Mouse (Mus musculus) frontal cortex, postnatal 10 days (tissue): ENCODE data around the gene Pold1.

Source experiments
- DNase-seq, 2 experiments: peaks; one replicate each; pipeline ENCODE4 v3.0.0; 2022; ENCODE audit warnings: low spot score in 2 of 2, mixed read lengths in 1 of 2

Pold1 gene

GRCm38 (mm10) chr7:44548497-44549087 lies at the start of gene Pold1:
Pold1 (minus strand) TSS chr7:44548849.
- peak; percentile 99 for DNase-seq

- DNase-seq: no peak
Observed at GRCm38 (mm10) chr7:44598336-44598735, 49.7 kb upstream of the Pold1 start.

- no peak for DNase-seq
Observed at GRCm38 (mm10) chr7:44597666-44598065, 49.0 kb upstream of the Pold1 start.

GRCm38 (mm10) chr7:44596996-44597538 lies 48.4 kb upstream of the Pold1 start:
- DNase-seq: no peak

- no peak for DNase-seq
Observed at GRCm38 (mm10) chr7:44596051-44596450, 47.4 kb upstream of the Pold1 start.

- DNase-seq: no peak
Observed at GRCm38 (mm10) chr7:44595131-44595561, 46.5 kb upstream of the Pold1 start.

GRCm38 (mm10) chr7:44594291-44594690 lies 45.6 kb upstream of the Pold1 start:
- no peak for DNase-seq

GRCm38 (mm10) chr7:44593775-44594174 lies 45.1 kb upstream of the Pold1 start:
- DNase-seq: peak; percentile 83 to 89

- no peak for DNase-seq
Observed at GRCm38 (mm10) chr7:44593051-44593450, 44.4 kb upstream of the Pold1 start.

GRCm38 (mm10) chr7:44591348-44592116 lies 42.9 kb upstream of the Pold1 start:
- DNase-seq: peak in 1 of 2 experiments; percentile 48

- DNase-seq: peak; percentile 93 to 95
Observed at GRCm38 (mm10) chr7:44590402-44591347, 42.0 kb upstream of the Pold1 start, which contains the start of gene Kcnc3. Kcnc3 (plus strand) TSS chr7:44590664.

- DNase-seq: no peak
Observed at GRCm38 (mm10) chr7:44589946-44590345, 41.3 kb upstream of the Pold1 start.

GRCm38 (mm10) chr7:44589149-44589548 lies 40.5 kb upstream of the Pold1 start:
- peak in 1 of 2 experiments; percentile 73 for DNase-seq

GRCm38 (mm10) chr7:44588338-44588737 lies 39.7 kb upstream of the Pold1 start:
- no peak for DNase-seq

GRCm38 (mm10) chr7:44587676-44588075 lies 39.0 kb upstream of the Pold1 start:
- DNase-seq: no peak

- peak in 1 of 2 experiments; percentile 80 for DNase-seq
Observed at GRCm38 (mm10) chr7:44586930-44587329, 38.3 kb upstream of the Pold1 start.

- peak in 1 of 2 experiments; percentile 67 for DNase-seq
Observed at GRCm38 (mm10) chr7:44586518-44586917, 37.9 kb upstream of the Pold1 start.

- DNase-seq: no peak
Observed at GRCm38 (mm10) chr7:44585606-44586005, 37.0 kb upstream of the Pold1 start.

- no peak for DNase-seq
Observed at GRCm38 (mm10) chr7:44584921-44585320, 36.3 kb upstream of the Pold1 start.

GRCm38 (mm10) chr7:44584265-44584804 lies 35.7 kb upstream of the Pold1 start:
- DNase-seq: no peak

- no peak for DNase-seq
Observed at GRCm38 (mm10) chr7:44583146-44583545, 34.5 kb upstream of the Pold1 start.
